Comparison of ENCODE assay signal across 7 mouse cellular contexts in genomic region chr10:120476516-120477336, GRCm38 (mm10). TPM values are rescaled to one million over a fixed set of nuclear protein-coding genes. Genes with fewer than 3 reads are reported as not detected.
A peak's percentile ranks its signal among the peaks of the same experiment; 100 is the strongest.
DNase-seq lines count a peak whose midpoint lies in the region; ATAC-seq and TF ChIP-seq lines count a peak whose summit lies in the region.

No protein-coding gene starts in this region.

- peaks cover 3% of the 10 kb centered on the region; the same call in 1 of the 2 replicates for H3K36me3 ChIP-seq in embryonic facial prominence, embryonic 10.5 days (replicated peaks)
- no peaks in the 10 kb centered on the region for H3K36me3 ChIP-seq in limb, embryonic 15.5 days
- no peaks in the 10 kb centered on the region for H3K36me3 ChIP-seq in midbrain, postnatal 0 days (ENCODE audit: insufficient read depth, low read length)

- H3K27me3 ChIP-seq in embryonic facial prominence, embryonic 10.5 days (replicated peaks; ENCODE audit: low read depth, poor library complexity, severe bottlenecking): no peaks in the 10 kb centered on the region
- H3K27me3 ChIP-seq in limb, embryonic 15.5 days: no peaks in the 10 kb centered on the region
- peaks cover 23% of the 10 kb centered on the region for H3K27me3 ChIP-seq in midbrain, postnatal 0 days (ENCODE audit: insufficient read depth, low read length)

- peak overlapping the region; percentile 100 for H3K27ac ChIP-seq in embryonic facial prominence, embryonic 10.5 days (replicated peaks)
- peak overlapping the region; percentile 85 for H3K27ac ChIP-seq in limb, embryonic 15.5 days
- no peak overlapping the region for H3K27ac ChIP-seq in midbrain, postnatal 0 days (ENCODE audit: low read depth, low read length)

- under 1% methylated on average over 51 of the region's 52 CpGs for WGBS in embryonic facial prominence, embryonic 10.5 days
- under 1% methylated on average over 51 of the region's 52 CpGs for WGBS in limb, embryonic 15.5 days
- under 1% methylated on average over 48 of the region's 52 CpGs for WGBS in midbrain, postnatal 0 days

- H3K9ac ChIP-seq in limb, embryonic 15.5 days: peak overlapping the region; percentile 69
- H3K9ac ChIP-seq in midbrain, postnatal 0 days (replicated peaks; ENCODE audit: low read length, poor library complexity, severe bottlenecking): 0 out of 2 replicates have a peak overlapping the region, but pooled peaks have one; percentile 5

- peak; percentile 27 for DNase-seq in urinary bladder, postnatal 14 days (ENCODE audit: low spot score)
- DNase-seq in urinary bladder, postnatal 4 days (ENCODE audit: low spot score in 2 of 2): no peak
- peak; percentile 87 for DNase-seq in embryonic facial prominence, embryonic 10.5 days (ENCODE audit: low spot score)
- DNase-seq in midbrain, postnatal 0 days (ENCODE audit: low spot score): peak; percentile 40

- H3K9me3 ChIP-seq in embryonic facial prominence, embryonic 10.5 days: no peaks in the 10 kb centered on the region
- no peaks in the 10 kb centered on the region for H3K9me3 ChIP-seq in limb, embryonic 15.5 days
- H3K9me3 ChIP-seq in midbrain, postnatal 0 days (ENCODE audit: low read length): no peaks in the 10 kb centered on the region

- TF ChIP-seq CTCF in midbrain, postnatal 0 days (IDR thresholded peaks at IDR 0.05): no peak

- peak overlapping the region; percentile 98 for H3K4me2 ChIP-seq in limb, embryonic 15.5 days
- peak overlapping the region; percentile 88 for H3K4me2 ChIP-seq in midbrain, postnatal 0 days (ENCODE audit: low read depth, low read length, poor library complexity, severe bottlenecking)

- H3K4me3 ChIP-seq in embryonic facial prominence, embryonic 10.5 days: peak overlapping the region; percentile 98
- H3K4me3 ChIP-seq in limb, embryonic 15.5 days: peak overlapping the region; percentile 76
- peak overlapping the region; percentile 46 for H3K4me3 ChIP-seq in midbrain, postnatal 0 days (ENCODE audit: low read depth, low read length)

- ATAC-seq in hematopoietic stem cell, adult 5-6 weeks (replicated peaks in 1 of 2; ENCODE audit: insufficient read depth in 1 of 2, low FRiP score in 2 of 2, low TSS enrichment in 1 of 2, low read depth in 1 of 2, poor library complexity in 2 of 2, severe bottlenecking in 2 of 2): peak; percentile 47 to 60; a peak in 3 of 4 replicates
- ATAC-seq in limb, embryonic 15.5 days (ENCODE audit: insufficient number of reproducible peaks, low FRiP score, low TSS enrichment, low read depth): peak; percentile 70
- peak; percentile 48 for ATAC-seq in midbrain, postnatal 0 days (ENCODE audit: low FRiP score)
- ATAC-seq in inflammation-experienced regulatory T-cells, adult 6 months: no peak

- H3K4me1 ChIP-seq in embryonic facial prominence, embryonic 10.5 days: peaks cover 53% of the 10 kb centered on the region
- peaks cover 25% of the 10 kb centered on the region for H3K4me1 ChIP-seq in limb, embryonic 15.5 days
- peaks cover 16% of the 10 kb centered on the region for H3K4me1 ChIP-seq in midbrain, postnatal 0 days (ENCODE audit: insufficient read depth, low read length)

RNA-seq across cellular contexts. Expression of gene Hmga2, which starts 0.5 kb away (rescaled TPM):
- 90.0 and 94.0 TPM in 2 replicates for polyA plus RNA-seq in embryonic facial prominence, embryonic 10.5 days (2016; fragmentation: Nextera tagmentation; extraction: Ambion mirVana)
- total RNA-seq in hematopoietic stem cell, adult 5-6 weeks (2017): 3.4 and 10.8 TPM in 2 replicates
- 11.0 and 18.4 TPM in 2 replicates for polyA plus RNA-seq in limb, embryonic 15.5 days (2015; fragmentation: Nextera tagmentation; extraction: Ambion mirVana)
- total RNA-seq in midbrain, postnatal 0 days (2014; rRNA removed): 0.85 and 0.99 TPM in 2 replicates
- polyA plus RNA-seq in midbrain, postnatal 0 days (2015; fragmentation: Nextera tagmentation; extraction: Ambion mirVana): 0.30 and 0.32 TPM in 2 replicates
- under 1 TPM in 2 of 3 experiments, not detected in 1; 0.16 to 0.59 TPM for polyA plus RNA-seq in inflammation-experienced regulatory T-cells, adult 6 months (2017; shearing (Covaris generic))

Comparison
In these comparisons a context has a peak if more than half of its experiments do, and no peak if none do; other contexts are left out.
1. DNase-seq: peak in urinary bladder, postnatal 14 days (single experiment), embryonic facial prominence, embryonic 10.5 days (single experiment) and midbrain, postnatal 0 days (single experiment); none in urinary bladder, postnatal 4 days (0 of 2).
2. H3K4me3 ChIP-seq: peak in every context shown above with its lines; median percentile 98 in embryonic facial prominence, embryonic 10.5 days; 76 in limb, embryonic 15.5 days; 46 in midbrain, postnatal 0 days.